Mouse (Mus musculus) liver, embryonic 16.5 days (tissue): Measurements from ENCODE around the gene Cldn11. TPM values are rescaled to one million over a fixed set of nuclear protein-coding genes. Genes with fewer than 3 reads are reported as not detected.

Source experiments
- ATAC-seq: fragments of 200-750 bp; cut with Nextera tagmentation; 2 replicates; pipeline ENCODE4 v1.8.0; 2017; ENCODE audit warnings: low read depth, mild to moderate bottlenecking, moderate number of reproducible peaks, moderate library complexity
- H3K27ac ChIP-seq: fragments of 300-500 bp; sonication (generic); 2 replicates; pipeline ENCODE4 v1.5.1; 2014; ENCODE audit warnings: mild to moderate bottlenecking, low read length
- H3K27me3 ChIP-seq: fragments of 300-500 bp; sonication (generic); 2 replicates; pipeline ENCODE4 v1.6.1; 2014; ENCODE audit warnings: low read depth, low read length, mixed read lengths; ENCODE audit not compliant: control insufficient read depth, insufficient read depth
- H3K36me3 ChIP-seq: fragments of 300-500 bp; sonication (generic); 2 replicates; pipeline ENCODE4 v1.6.1; 2014; ENCODE audit warnings: mild to moderate bottlenecking; ENCODE audit not compliant: control insufficient read depth, insufficient read depth
- H3K4me1 ChIP-seq: fragments of 300-500 bp; sonication (generic); 2 replicates; pipeline ENCODE4 v1.6.1; 2014; ENCODE audit warnings: low read depth, low read length, mixed read lengths; ENCODE audit not compliant: control insufficient read depth
- H3K4me2 ChIP-seq: fragments of 300-500 bp; sonication (generic); 2 replicates; pipeline ENCODE4 v1.6.1; 2014; ENCODE audit warnings: low read depth, low read length, mixed read lengths
- H3K4me3 ChIP-seq: fragments of 300-500 bp; sonication (generic); 2 replicates; pipeline ENCODE4 v1.5.1; 2014; ENCODE audit warnings: low read depth, mild to moderate bottlenecking, low read length
- H3K9ac ChIP-seq: fragments of 300-500 bp; sonication (generic); 2 replicates; pipeline ENCODE4 v1.6.1; 2014; ENCODE audit warnings: low read depth, low read length
- H3K9me3 ChIP-seq: fragments of 300-500 bp; sonication (generic); replicated peaks from 2 replicates; pipeline ENCODE4 v1.6.1; 2016; ENCODE audit warnings: low read length; ENCODE audit not compliant: control insufficient read depth
- WGBS: fragments of 180-500 bp; shearing (Covaris S2); extraction: QIAGEN DNeasy Blood & Tissue Kit; methylation state at CpG from one replicate; pipeline ENCODE4 v1.1.7; 2014; ENCODE audit not compliant: insufficient replicate concordance; 5-methylcytosine and 5-hydroxymethylcytosine counted together
- polyA plus RNA-seq: library from polyadenylated mRNA; unstranded; fragments of >200 nt; fragmentation: Nextera tagmentation; extraction: Ambion mirVana; gene quantifications from 2 replicates; pipeline ENCODE4 v1.2.1, GENCODE M21; 2015

The Cldn11 gene
- polyA plus RNA-seq, 1 experiment from 2014 or later: 0.13 TPM

DNA sequence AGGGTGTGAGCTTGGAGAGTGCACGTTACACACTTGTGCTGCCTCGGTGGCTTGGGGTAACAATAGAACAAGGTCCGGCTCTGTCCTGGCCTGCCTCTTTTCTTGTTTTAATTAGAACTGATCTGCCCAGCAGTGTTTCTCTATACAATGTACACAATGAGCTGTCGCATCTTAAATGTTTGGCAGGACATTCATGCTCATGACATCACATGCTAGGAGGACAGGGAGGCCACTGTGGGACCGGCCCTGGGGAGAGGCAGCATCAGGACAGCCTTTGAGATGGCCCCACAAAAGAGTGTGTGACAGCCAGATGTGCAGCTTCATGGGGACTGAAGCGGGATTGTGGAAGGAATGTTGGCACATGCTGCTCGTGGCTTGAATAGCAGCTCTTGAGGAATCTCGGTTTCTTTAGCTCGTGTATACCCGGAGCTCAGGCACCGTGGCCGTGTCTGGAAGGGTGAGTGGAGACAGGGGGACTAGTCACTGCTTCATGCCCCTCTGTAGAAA lies 16.7 kb downstream of the Cldn11 start:
- Histone ChIP-seq H3K4me1 (no peaks in the 10 kb centered on the region), H3K9me3 (no peaks in the 10 kb centered on the region), H3K9ac (no peak overlapping the region), H3K36me3 (no peaks in the 10 kb centered on the region), H3K4me2 (no peak overlapping the region), H3K27ac (no peak overlapping the region), H3K27me3 (no peaks in the 10 kb centered on the region), H3K4me3 (no peak overlapping the region)
- 62% methylated on average over 12 of the region's 12 CpGs for WGBS
- no peak for ATAC-seq

DNA sequence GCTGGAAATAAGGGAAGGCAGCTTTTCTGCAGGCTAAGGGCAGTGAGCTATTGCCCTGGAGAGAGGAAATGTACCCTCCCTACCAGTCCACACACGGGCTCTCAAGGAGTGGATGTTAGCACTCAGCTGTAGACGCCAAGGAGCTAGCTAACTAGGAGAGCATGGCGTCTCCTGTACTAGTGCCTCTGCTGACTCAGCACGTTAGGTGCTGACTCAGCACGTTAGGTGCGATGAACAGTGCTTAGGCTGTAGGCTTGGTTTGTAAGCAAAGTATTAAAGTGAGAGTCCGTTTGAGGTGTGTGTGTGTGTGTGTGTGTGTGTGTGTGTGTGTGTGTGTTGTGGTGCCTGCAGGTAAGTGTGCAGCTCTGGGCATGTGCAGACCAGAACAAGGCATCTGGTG lies 40.6 kb downstream of the Cldn11 start:
- WGBS: 69% methylated on average over 7 of the region's 7 CpGs

GRCm38 (mm10) chr3:31191402-31191801 lies 41.7 kb downstream of the Cldn11 start:
- Histone ChIP-seq H3K36me3 (no peaks in the 10 kb centered on the region), H3K4me2 (no peak overlapping the region), H3K27me3 (no peaks in the 10 kb centered on the region), H3K27ac (no peak overlapping the region), H3K4me1 (no peaks in the 10 kb centered on the region), H3K9ac (no peak overlapping the region), H3K9me3 (no peaks in the 10 kb centered on the region), H3K4me3 (no peak overlapping the region)
- ATAC-seq: no peak
- WGBS: 66% methylated on average over 10 of the region's 10 CpGs

More for the DNA sequence above, 40.6 kb downstream of the Cldn11 start:
- Histone ChIP-seq H3K4me3 (no peak overlapping the region), H3K27ac (no peak overlapping the region), H3K9me3 (no peaks in the 10 kb centered on the region), H3K27me3 (no peaks in the 10 kb centered on the region), H3K9ac (no peak overlapping the region), H3K4me2 (no peak overlapping the region), H3K36me3 (no peaks in the 10 kb centered on the region), H3K4me1 (no peaks in the 10 kb centered on the region)
- ATAC-seq: no peak

GRCm38 (mm10) chr3:31199162-31199877 lies 49.6 kb downstream of the Cldn11 start:
- Histone ChIP-seq H3K4me3 (no peak overlapping the region), H3K4me1 (no peaks in the 10 kb centered on the region), H3K27ac (no peak overlapping the region), H3K9me3 (no peaks in the 10 kb centered on the region), H3K4me2 (no peak overlapping the region), H3K27me3 (no peaks in the 10 kb centered on the region), H3K36me3 (no peaks in the 10 kb centered on the region), H3K9ac (no peak overlapping the region)
- ATAC-seq: no peak
- 67% methylated on average over 17 of the region's 17 CpGs for WGBS

DNA sequence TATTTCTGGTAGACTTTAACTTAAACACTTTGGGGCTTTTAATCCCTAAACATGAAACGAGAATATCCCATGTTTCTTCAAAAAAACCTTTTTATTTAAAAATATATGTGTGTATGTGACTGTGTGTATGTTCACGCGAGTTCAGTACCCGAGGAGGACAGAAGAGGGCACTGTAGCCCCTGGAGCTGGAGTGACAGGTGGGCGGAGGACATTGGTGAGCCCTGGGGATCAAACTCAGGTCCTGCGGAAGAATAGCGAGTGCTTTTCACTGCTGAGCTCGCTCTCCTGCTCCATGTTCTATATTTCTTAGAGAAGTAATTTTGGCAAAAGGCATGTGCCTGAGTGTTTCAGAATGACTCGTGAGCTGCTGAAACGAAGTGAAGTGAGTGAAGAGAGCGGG lies 54.2 kb downstream of the Cldn11 start:
- H3K9me3 ChIP-seq: no peaks in the 10 kb centered on the region
- no peak overlapping the region for H3K4me2 ChIP-seq
- ATAC-seq: no peak
- H3K9ac ChIP-seq: no peak overlapping the region
- no peaks in the 10 kb centered on the region for H3K36me3 ChIP-seq
- no peaks in the 10 kb centered on the region for H3K27me3 ChIP-seq
- H3K27ac ChIP-seq: no peak overlapping the region
- H3K4me3 ChIP-seq: no peak overlapping the region
- 79% methylated on average over 11 of the region's 11 CpGs for WGBS
- H3K4me1 ChIP-seq: no peaks in the 10 kb centered on the region

GRCm38 (mm10) chr3:31205167-31205566 lies 55.4 kb downstream of the Cldn11 start:
- Histone ChIP-seq H3K27ac (no peak overlapping the region), H3K9ac (no peak overlapping the region), H3K27me3 (no peaks in the 10 kb centered on the region), H3K36me3 (no peaks in the 10 kb centered on the region), H3K4me3 (no peak overlapping the region), H3K9me3 (no peaks in the 10 kb centered on the region), H3K4me2 (no peak overlapping the region), H3K4me1 (no peaks in the 10 kb centered on the region)
- WGBS: 50% methylated on average over 3 of the region's 3 CpGs
- ATAC-seq: no peak

- no peak overlapping the region for H3K9ac ChIP-seq
- H3K36me3 ChIP-seq: no peaks in the 10 kb centered on the region
- no peak overlapping the region for H3K27ac ChIP-seq
- H3K4me1 ChIP-seq: no peaks in the 10 kb centered on the region
- no peak for ATAC-seq
- no peaks in the 10 kb centered on the region for H3K27me3 ChIP-seq
- H3K9me3 ChIP-seq: no peaks in the 10 kb centered on the region
- WGBS: 46% methylated on average over 4 of the region's 4 CpGs
- no peak overlapping the region for H3K4me3 ChIP-seq
- H3K4me2 ChIP-seq: no peak overlapping the region
Observed at GRCm38 (mm10) chr3:31208046-31208445, 58.3 kb downstream of the Cldn11 start.

GRCm38 (mm10) chr3:31208458-31208994 lies 58.8 kb downstream of the Cldn11 start:
- H3K4me2 ChIP-seq: no peak overlapping the region
- WGBS: 19% methylated on average over 6 of the region's 6 CpGs

GRCm38 (mm10) chr3:31209001-31209400 lies 59.3 kb downstream of the Cldn11 start:
- no peaks in the 10 kb centered on the region for H3K36me3 ChIP-seq
- no peak overlapping the region for H3K4me3 ChIP-seq
- no peaks in the 10 kb centered on the region for H3K9me3 ChIP-seq
- no peak overlapping the region for H3K4me2 ChIP-seq
- 28% methylated on average over 19 of the region's 19 CpGs for WGBS
- H3K4me1 ChIP-seq: no peaks in the 10 kb centered on the region
- no peak overlapping the region for H3K27ac ChIP-seq
- no peak for ATAC-seq
- no peaks in the 10 kb centered on the region for H3K27me3 ChIP-seq
- no peak overlapping the region for H3K9ac ChIP-seq

More at GRCm38 (mm10) chr3:31208458-31208994, 58.8 kb downstream of the Cldn11 start:
- no peaks in the 10 kb centered on the region for H3K27me3 ChIP-seq
- H3K4me1 ChIP-seq: no peaks in the 10 kb centered on the region
- no peaks in the 10 kb centered on the region for H3K36me3 ChIP-seq
- no peak for ATAC-seq
- no peak overlapping the region for H3K4me3 ChIP-seq
- no peaks in the 10 kb centered on the region for H3K9me3 ChIP-seq
- H3K9ac ChIP-seq: no peak overlapping the region
- no peak overlapping the region for H3K27ac ChIP-seq
